8 mouse cellular contexts compared by ENCODE assay signal in the genomic region with DNA sequence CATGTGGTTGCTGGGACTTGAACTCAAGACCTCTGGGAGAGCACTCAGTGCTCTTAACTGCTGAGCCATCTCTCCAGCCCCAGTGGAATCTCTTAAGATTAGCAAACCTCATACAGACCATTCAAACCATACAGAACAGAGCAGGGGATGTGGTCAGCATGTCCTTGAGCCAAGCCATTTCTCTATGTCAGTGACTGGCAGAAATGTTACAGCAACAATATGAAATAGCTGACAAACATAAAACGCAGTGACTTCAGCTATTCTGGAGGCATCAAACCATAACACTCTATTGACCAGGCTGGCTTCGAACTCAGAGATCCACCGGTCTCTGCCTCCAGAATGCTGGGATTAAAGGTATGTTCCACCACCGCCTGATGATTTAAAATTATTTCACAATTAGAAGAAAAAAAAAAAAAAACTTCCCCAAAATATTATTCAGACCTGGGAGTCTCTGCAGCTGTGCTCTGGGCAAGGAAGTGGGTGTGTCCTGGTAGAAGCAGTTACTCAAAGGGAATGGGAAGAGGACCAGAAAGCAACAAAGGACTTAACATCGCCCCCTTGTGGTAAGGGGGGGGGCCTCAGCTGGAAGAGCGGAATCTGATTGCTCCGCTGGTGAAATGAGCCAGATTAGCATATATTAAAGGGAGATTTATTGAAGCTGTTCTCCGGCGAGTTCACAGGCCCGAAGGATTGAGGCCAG. TPM values are rescaled to one million over a fixed set of nuclear protein-coding genes. Genes with fewer than 3 reads are reported as not detected.
DNase-seq lines count a peak whose midpoint lies in the region; ATAC-seq and TF ChIP-seq lines count a peak whose summit lies in the region.

No protein-coding gene starts in this region.

- TF ChIP-seq POLR2A in MEL (IDR thresholded peaks at IDR 0.05; ENCODE audit: control insufficient read depth in 1 of 2, insufficient read depth in 1 of 2, low read depth in 1 of 2, low read length in 2 of 2, poor library complexity in 1 of 2), result no peak
- no peak for TF ChIP-seq POLR2A in cerebellum, adult 2 months (IDR thresholded peaks at IDR 0.05; ENCODE audit: borderline replicate concordance, insufficient read depth, low read length)
- no peak for TF ChIP-seq POLR2A in olfactory bulb, adult 2 months (IDR thresholded peaks at IDR 0.05; ENCODE audit: insufficient read depth, low read depth, low read length)

- no peak overlapping the region for H3K4me2 ChIP-seq in forebrain, postnatal 0 days (ENCODE audit: low read depth)
- H3K4me2 ChIP-seq in lung, embryonic 15.5 days, result peak overlapping the region; percentile 41

- 31% methylated on average over 10 of the region's 10 CpGs for WGBS in cerebellum, adult 2 months
- WGBS in forebrain, postnatal 0 days, result 26% methylated on average over 10 of the region's 10 CpGs
- 25% methylated on average over 10 of the region's 10 CpGs for WGBS in lung, embryonic 15.5 days
- 32% methylated on average over 10 of the region's 10 CpGs for whole genome bisulfite sequencing in olfactory bulb, adult 2 months

- H3K27ac ChIP-seq in MEL (ENCODE audit: control insufficient read depth, low read depth, low read length), result peak overlapping the region; percentile 95
- no peak overlapping the region for H3K27ac ChIP-seq in cerebellum, adult 2 months (ENCODE audit: insufficient read depth, low read length)
- H3K27ac ChIP-seq in forebrain, postnatal 0 days (ENCODE audit: low read depth, low read length), result no peak overlapping the region
- H3K27ac ChIP-seq in lung, embryonic 15.5 days, result no peak overlapping the region
- no peak overlapping the region for H3K27ac ChIP-seq in olfactory bulb, adult 2 months (ENCODE audit: insufficient read depth, low read depth, low read length)

- intact Hi-C loops in heart, postnatal 36 days (cut with DNase I), result no loop called here

- TF ChIP-seq CTCF in MEL (IDR thresholded peaks at IDR 0.05 in 2 of 3, conservative IDR thresholded peaks at IDR 0.05 in 1 of 3; ENCODE audit: control insufficient read depth in 1 of 3, insufficient read depth in 1 of 3, low read depth in 2 of 3, low read length in 3 of 3, poor library complexity in 1 of 3, severe bottlenecking in 1 of 3), result peak; percentile 76 to 88 (median 84)
- TF ChIP-seq CTCF in cerebellum, adult 2 months (IDR thresholded peaks at IDR 0.05; ENCODE audit: borderline replicate concordance, insufficient read depth, low read depth, low read length), result peak; percentile 78; the same call in 1 of the 2 replicates
- TF ChIP-seq CTCF in forebrain, postnatal 0 days (IDR thresholded peaks at IDR 0.05; ENCODE audit: low read depth), result peak; percentile 79
- TF ChIP-seq CTCF in olfactory bulb, adult 2 months (IDR thresholded peaks at IDR 0.05; ENCODE audit: insufficient read depth, low read depth, low read length), result peak; percentile 54

- H3K4me1 ChIP-seq in MEL (ENCODE audit: control insufficient read depth in 1 of 2, insufficient read depth in 2 of 2, low read length in 2 of 2), result peaks cover 11 to 39% of the 10 kb centered on the region in 2 experiments
- H3K4me1 ChIP-seq in cerebellum, adult 2 months (ENCODE audit: control insufficient read depth, insufficient read depth, low read length), result no peaks in the 10 kb centered on the region
- no peaks in the 10 kb centered on the region for H3K4me1 ChIP-seq in forebrain, postnatal 0 days (ENCODE audit: insufficient read depth)
- H3K4me1 ChIP-seq in lung, embryonic 15.5 days, result peaks cover 9% of the 10 kb centered on the region
- H3K4me1 ChIP-seq in olfactory bulb, adult 2 months (ENCODE audit: control insufficient read depth, insufficient read depth, low read length), result peaks cover 3% of the 10 kb centered on the region; the same call in 1 of the 2 replicates

- TF ChIP-seq EP300 in MEL (IDR thresholded peaks at IDR 0.05; ENCODE audit: low read depth in 1 of 2, low read length in 2 of 2), result no peak

- ATAC-seq in forebrain, postnatal 0 days, result peak; percentile 85
- ATAC-seq in lung, embryonic 15.5 days (ENCODE audit: borderline replicate concordance, extremely low read depth, low FRiP score, low TSS enrichment), result peak; percentile 81

- no peaks in the 10 kb centered on the region; the same call in 1 of the 2 replicates for H3K79me2 ChIP-seq in MEL (ENCODE audit: control insufficient read depth, insufficient read depth, low read length, poor library complexity)

- H3K27me3 ChIP-seq in MEL (ENCODE audit: control insufficient read depth in 1 of 2, insufficient read depth in 2 of 2, low read length in 2 of 2), result no peaks in the 10 kb centered on the region
- H3K27me3 ChIP-seq in cerebellum, adult 2 months (ENCODE audit: control insufficient read depth, insufficient read depth, low read length), result no peaks in the 10 kb centered on the region
- no peaks in the 10 kb centered on the region for H3K27me3 ChIP-seq in forebrain, postnatal 0 days (ENCODE audit: insufficient read depth, low read length)
- no peaks in the 10 kb centered on the region for H3K27me3 ChIP-seq in lung, embryonic 15.5 days

- H3K36me3 ChIP-seq in MEL (ENCODE audit: control insufficient read depth in 1 of 2, insufficient read depth in 2 of 2, low read length in 2 of 2), result peaks cover 0 to 26% of the 10 kb centered on the region in 2 experiments; a peak in 2 of 4 replicates
- no peaks in the 10 kb centered on the region for H3K36me3 ChIP-seq in forebrain, postnatal 0 days (ENCODE audit: insufficient read depth)
- H3K36me3 ChIP-seq in lung, embryonic 15.5 days, result no peaks in the 10 kb centered on the region

- H3K4me3 ChIP-seq in MEL (ENCODE audit: control insufficient read depth in 1 of 2, insufficient read depth in 1 of 2, low read depth in 2 of 2, low read length in 2 of 2), result peak overlapping the region; percentile 70 to 87
- no peak overlapping the region for H3K4me3 ChIP-seq in cerebellum, adult 2 months (replicated peaks; ENCODE audit: insufficient read depth, low read depth, low read length)
- no peak overlapping the region for H3K4me3 ChIP-seq in forebrain, postnatal 0 days (ENCODE audit: low read depth, low read length)
- no peak overlapping the region for H3K4me3 ChIP-seq in lung, embryonic 15.5 days
- H3K4me3 ChIP-seq in olfactory bulb, adult 2 months (ENCODE audit: insufficient read depth, low read depth, low read length), result no peak overlapping the region

- H3K9me3 ChIP-seq in MEL (replicated peaks; ENCODE audit: insufficient read depth, low read length), result no peaks in the 10 kb centered on the region
- H3K9me3 ChIP-seq in forebrain, postnatal 0 days (ENCODE audit: low read length), result no peaks in the 10 kb centered on the region
- H3K9me3 ChIP-seq in lung, embryonic 15.5 days, result no peaks in the 10 kb centered on the region

- peak; percentile 37 for TF ChIP-seq RAD21 in MEL (IDR thresholded peaks at IDR 0.05; ENCODE audit: low read depth, low read length)

- peak; percentile 94 for DNase-seq in MEL (ENCODE audit: low read depth, low spot score)
- DNase-seq in cerebellum, adult 2 months, result peak; percentile 74 to 77
- peak; percentile 82 for DNase-seq in forebrain, postnatal 0 days
- peak; percentile 82 to 84 for DNase-seq in heart, postnatal 36 days
- DNase-seq in layer of hippocampus, adult 18-20 months (ENCODE audit: low spot score in 2 of 2), result peak; percentile 58 to 86
- DNase-seq in thymus, postnatal 0 days (ENCODE audit: low spot score), result peak; percentile 67

- peak overlapping the region; percentile 83 for H3K9ac ChIP-seq in MEL (ENCODE audit: control insufficient read depth, low read depth, low read length, poor library complexity, severe bottlenecking)
- no peak overlapping the region for H3K9ac ChIP-seq in forebrain, postnatal 0 days
- no peak overlapping the region for H3K9ac ChIP-seq in lung, embryonic 15.5 days

RNA-seq across cellular contexts. Expression of a gene that starts 5.9 kb away (rescaled TPM):
- total RNA-seq in MEL (2012; rRNA removed), result 3.1 and 3.3 TPM in 2 replicates
- polyA plus RNA-seq in MEL (2012; ENCODE audit: insufficient read depth in 1 of 2, insufficient read length in 2 of 2, low read depth in 1 of 2, low replicate concordance in 2 of 2, missing spikeins in 1 of 2), result 1 to 10 TPM in 1 of 2 experiments, not detected in 1; 8.5 TPM
- polyA plus RNA-seq in cerebellum, adult 2 months (2012; rRNA removed), result 70.7 and 75.2 TPM in 2 replicates
- 31.8 and 41.2 TPM in 2 replicates for total RNA-seq in forebrain, postnatal 0 days (2014; rRNA removed)
- polyA plus RNA-seq in forebrain, postnatal 0 days (2015; fragmentation: Nextera tagmentation; extraction: Ambion mirVana), result 17.2 and 19.8 TPM in 2 replicates
- total RNA-seq in heart, postnatal 36 days (2021), result 10 to 100 TPM; 65.0 to 67.0 TPM
- total RNA-seq in layer of hippocampus, adult 18-20 months (2021), result 10 to 100 TPM; 60.7 to 61.2 TPM
- polyA plus RNA-seq in lung, embryonic 15.5 days (2015; fragmentation: Nextera tagmentation; extraction: Ambion mirVana), result 14.1 and 14.2 TPM in 2 replicates
- not detected in 2 replicates for polyA plus RNA-seq in olfactory bulb, adult 2 months (2012; ENCODE audit: insufficient read depth, insufficient read length, low replicate concordance, missing spikeins)
- 4.3 and 4.7 TPM in 2 replicates for polyA plus RNA-seq in thymus, postnatal 0 days (2015; fragmentation: Nextera tagmentation; extraction: Ambion mirVana)

RNA-seq across cellular contexts. Expression of a gene that starts 43.3 kb away (rescaled TPM):
- total RNA-seq in MEL (2012; rRNA removed), result not detected in 2 replicates
- not detected for polyA plus RNA-seq in MEL (2012; ENCODE audit: insufficient read depth in 1 of 2, insufficient read length in 2 of 2, low read depth in 1 of 2, low replicate concordance in 2 of 2, missing spikeins in 1 of 2)
- polyA plus RNA-seq in cerebellum, adult 2 months (2012; rRNA removed), result not detected in 2 replicates
- not detected in 2 replicates for total RNA-seq in forebrain, postnatal 0 days (2014; rRNA removed)
- polyA plus RNA-seq in forebrain, postnatal 0 days (2015; fragmentation: Nextera tagmentation; extraction: Ambion mirVana), result not detected in 2 replicates
- total RNA-seq in heart, postnatal 36 days (2021), result not detected
- not detected for total RNA-seq in layer of hippocampus, adult 18-20 months (2021)
- polyA plus RNA-seq in lung, embryonic 15.5 days (2015; fragmentation: Nextera tagmentation; extraction: Ambion mirVana), result 0.47 and 0.78 TPM in 2 replicates
- not detected in 2 replicates for polyA plus RNA-seq in olfactory bulb, adult 2 months (2012; ENCODE audit: insufficient read depth, insufficient read length, low replicate concordance, missing spikeins)
- polyA plus RNA-seq in thymus, postnatal 0 days (2015; fragmentation: Nextera tagmentation; extraction: Ambion mirVana), result 0.22 TPM in 1 of 2 replicates, not detected in the other

RNA-seq across cellular contexts. Expression of a gene that starts 47.1 kb away (rescaled TPM):
- 1.8 and 2.0 TPM in 2 replicates for total RNA-seq in MEL (2012; rRNA removed)
- 1 to 10 TPM in 1 of 2 experiments, not detected in 1; 3.0 TPM for polyA plus RNA-seq in MEL (2012; ENCODE audit: insufficient read depth in 1 of 2, insufficient read length in 2 of 2, low read depth in 1 of 2, low replicate concordance in 2 of 2, missing spikeins in 1 of 2)
- polyA plus RNA-seq in cerebellum, adult 2 months (2012; rRNA removed), result 169 and 172 TPM in 2 replicates
- 49.9 and 55.6 TPM in 2 replicates for total RNA-seq in forebrain, postnatal 0 days (2014; rRNA removed)
- polyA plus RNA-seq in forebrain, postnatal 0 days (2015; fragmentation: Nextera tagmentation; extraction: Ambion mirVana), result 39.1 and 49.1 TPM in 2 replicates
- total RNA-seq in heart, postnatal 36 days (2021), result 1 to 10 TPM; 3.4 to 4.1 TPM
- 100 to 1,000 TPM; 177 TPM for total RNA-seq in layer of hippocampus, adult 18-20 months (2021)
- polyA plus RNA-seq in lung, embryonic 15.5 days (2015; fragmentation: Nextera tagmentation; extraction: Ambion mirVana), result 7.7 TPM in 2 replicates
- not detected in 2 replicates for polyA plus RNA-seq in olfactory bulb, adult 2 months (2012; ENCODE audit: insufficient read depth, insufficient read length, low replicate concordance, missing spikeins)
- 4.4 and 5.1 TPM in 2 replicates for polyA plus RNA-seq in thymus, postnatal 0 days (2015; fragmentation: Nextera tagmentation; extraction: Ambion mirVana)

RNA-seq across cellular contexts. Expression of a gene that starts 51.4 kb away (rescaled TPM):
- total RNA-seq in MEL (2012; rRNA removed), result 82.5 and 102 TPM in 2 replicates
- 100 to 1,000 TPM in 1 of 2 experiments, not detected in 1; 113 TPM for polyA plus RNA-seq in MEL (2012; ENCODE audit: insufficient read depth in 1 of 2, insufficient read length in 2 of 2, low read depth in 1 of 2, low replicate concordance in 2 of 2, missing spikeins in 1 of 2)
- 35.3 and 38.8 TPM in 2 replicates for polyA plus RNA-seq in cerebellum, adult 2 months (2012; rRNA removed)
- 63.2 and 65.8 TPM in 2 replicates for total RNA-seq in forebrain, postnatal 0 days (2014; rRNA removed)
- 49.3 and 61.7 TPM in 2 replicates for polyA plus RNA-seq in forebrain, postnatal 0 days (2015; fragmentation: Nextera tagmentation; extraction: Ambion mirVana)
- 1 to 10 TPM; 7.8 to 9.2 TPM for total RNA-seq in heart, postnatal 36 days (2021)
- total RNA-seq in layer of hippocampus, adult 18-20 months (2021), result 10 to 100 TPM; 46.9 to 49.0 TPM
- 62.6 and 64.0 TPM in 2 replicates for polyA plus RNA-seq in lung, embryonic 15.5 days (2015; fragmentation: Nextera tagmentation; extraction: Ambion mirVana)
- not detected in 2 replicates for polyA plus RNA-seq in olfactory bulb, adult 2 months (2012; ENCODE audit: insufficient read depth, insufficient read length, low replicate concordance, missing spikeins)
- polyA plus RNA-seq in thymus, postnatal 0 days (2015; fragmentation: Nextera tagmentation; extraction: Ambion mirVana), result 28.6 and 29.1 TPM in 2 replicates

Comparison
In these comparisons a context has a peak if more than half of its experiments do, and no peak if none do; other contexts are left out.
1. H3K4me3 ChIP-seq: peak in MEL (2 of 2); none in cerebellum, adult 2 months (single experiment), forebrain, postnatal 0 days (single experiment), lung, embryonic 15.5 days (single experiment) and olfactory bulb, adult 2 months (single experiment).
2. Peak in every context shown above with its lines, with median percentiles within 50 percentile points of each other: DNase-seq and CTCF ChIP-seq.